Mouse (Mus musculus) WW6 (cell line): Measurements from ENCODE around the gene Tial1.
A peak's percentile ranks its signal among the peaks of the same experiment; 100 is the strongest.

Experiments used
- DNase-seq: peaks from one replicate; pipeline ENCODE4 v3.0.0-alpha.2; 2013; ENCODE audit warnings: low read depth, low spot score

Gene Tial1

GRCm38 (mm10) chr7:128461285-128462215 lies at the start of gene Tial1:
Tial1 (minus strand) TSS chr7:128461717.
- peak; percentile 92 for DNase-seq

GRCm38 (mm10) chr7:128504091-128504490 lies 42.6 kb upstream of the Tial1 start:
- no peak for DNase-seq

- no peak for DNase-seq
Observed at GRCm38 (mm10) chr7:128499801-128500200, 38.3 kb upstream of the Tial1 start.

GRCm38 (mm10) chr7:128494546-128494945 lies 33.0 kb upstream of the Tial1 start:
- no peak for DNase-seq

- no peak for DNase-seq
Observed at GRCm38 (mm10) chr7:128488986-128489385, 27.5 kb upstream of the Tial1 start.

GRCm38 (mm10) chr7:128474322-128474721 lies 12.8 kb upstream of the Tial1 start:
- DNase-seq, result peak; percentile 20

GRCm38 (mm10) chr7:128462406-128462805 lies 889 bp upstream of the Tial1 start:
- DNase-seq, result peak; percentile 38

GRCm38 (mm10) chr7:128460865-128461228 lies 670 bp downstream of the Tial1 start:
- DNase-seq, result peak; percentile 7

- DNase-seq, result no peak
Observed at GRCm38 (mm10) chr7:128460131-128460864, 1.2 kb downstream of the Tial1 start.

GRCm38 (mm10) chr7:128459791-128460130 lies 1.8 kb downstream of the Tial1 start:
- DNase-seq, result no peak

GRCm38 (mm10) chr7:128458011-128458410 lies 3.5 kb downstream of the Tial1 start:
- DNase-seq, result no peak

GRCm38 (mm10) chr7:128452731-128453130 lies 8.8 kb downstream of the Tial1 start:
- no peak for DNase-seq

- DNase-seq, result no peak
Observed at GRCm38 (mm10) chr7:128440584-128440983, 20.9 kb downstream of the Tial1 start.

- no peak for DNase-seq
Observed at GRCm38 (mm10) chr7:128439251-128439650, 22.3 kb downstream of the Tial1 start.

- no peak for DNase-seq
Observed at GRCm38 (mm10) chr7:128438131-128438530, 23.4 kb downstream of the Tial1 start.

- DNase-seq, result no peak
Observed at GRCm38 (mm10) chr7:128433213-128433612, 28.3 kb downstream of the Tial1 start.

- no peak for DNase-seq
Observed at GRCm38 (mm10) chr7:128432574-128432973, 28.9 kb downstream of the Tial1 start.

GRCm38 (mm10) chr7:128422491-128422890 lies 39.0 kb downstream of the Tial1 start:
- no peak for DNase-seq

GRCm38 (mm10) chr7:128421701-128422100 lies 39.8 kb downstream of the Tial1 start:
- DNase-seq, result no peak

- no peak for DNase-seq
Observed at GRCm38 (mm10) chr7:128419690-128420089, 41.8 kb downstream of the Tial1 start.

- no peak for DNase-seq
Observed at GRCm38 (mm10) chr7:128417930-128418779, 43.4 kb downstream of the Tial1 start, which contains the start of gene Rgs10. Rgs10 (minus strand) TSS chr7:128418758.
